Mouse (Mus musculus): ENCODE data around the gene C9.

C9 gene

GRCm38 (mm10) chr15:6483561-6483960 is 38.4 kb downstream of the C9 start:
- in situ Hi-C loops (cut with MboI): no loop called here

- in situ Hi-C loops (cut with MboI): no loop called here
Measured at GRCm38 (mm10) chr15:6492386-6492785, 47.3 kb downstream of the C9 start.

- in situ Hi-C loops (cut with MboI): no loop called here
Measured at GRCm38 (mm10) chr15:6498396-6499070, 53.4 kb downstream of the C9 start.

- in situ Hi-C loops (cut with MboI): no loop called here
Measured at GRCm38 (mm10) chr15:6500787-6501186, 55.7 kb downstream of the C9 start.

- in situ Hi-C loops (cut with MboI): no loop called here
Measured at GRCm38 (mm10) chr15:6517525-6517924, 72.4 kb downstream of the C9 start.

GRCm38 (mm10) chr15:6519417-6520255 is 74.5 kb downstream of the C9 start:
- in situ Hi-C loops (cut with MboI): no loop called here

- in situ Hi-C loops (cut with MboI): no loop called here
Measured at GRCm38 (mm10) chr15:6520505-6521155, 75.5 kb downstream of the C9 start.

- in situ Hi-C loops (cut with MboI): no loop called here
Measured at GRCm38 (mm10) chr15:6522653-6523167, 77.6 kb downstream of the C9 start, which contains the start of gene Fyb. TSS of gene Fyb (plus strand) at chr15:6522853.

- in situ Hi-C loops (cut with MboI): no loop called here
Measured at GRCm38 (mm10) chr15:6524801-6525200, 79.7 kb downstream of the C9 start.

- in situ Hi-C loops (cut with MboI): no loop called here
Measured at GRCm38 (mm10) chr15:6525386-6525785, 80.3 kb downstream of the C9 start.

- in situ Hi-C loops (cut with MboI): no loop called here
Measured at GRCm38 (mm10) chr15:6533858-6534343, 88.8 kb downstream of the C9 start.

- in situ Hi-C loops (cut with MboI): no loop called here
Measured at GRCm38 (mm10) chr15:6534592-6534991, 89.5 kb downstream of the C9 start.

- in situ Hi-C loops (cut with MboI): no loop called here
Measured at GRCm38 (mm10) chr15:6539639-6540338, 94.7 kb downstream of the C9 start.

Data from mature B cell (primary cell).